Mouse (Mus musculus): ENCODE results near the gene Hs3st4.

- TF ChIP-seq EP300 (IDR thresholded peaks at IDR 0.05): no peak
- no peak for TF ChIP-seq CTCF (IDR thresholded peaks at IDR 0.05)
Measured at GRCm38 (mm10) chr7:124289873-124290272, 307.2 kb downstream of the Hs3st4 start.

Measured in lung, postnatal 0 days (tissue).